Mouse (Mus musculus) erythroblast, embryonic 14.5 days (primary cell): ENCODE measurements around the gene Wfdc3.

Experiments
- GATA1 ChIP-seq: IDR thresholded peaks from 2 replicates; pipeline ENCODE4 v1.6.1; 2012; ENCODE audit warnings: low read length, inconsistent platforms, mixed read lengths
- TAL1 ChIP-seq: IDR thresholded peaks from 3 replicates; pipeline ENCODE4 v1.6.1; 2012; ENCODE audit warnings: low read length, inconsistent platforms, mixed read lengths

GRCm38 (mm10) chr2:164739876-164740275, 5.9 kb downstream of the Wfdc3 start:
- TF ChIP-seq GATA1 (no peak), TAL1 (no peak)
